Mouse (Mus musculus) neutrophil, adult 5-6 weeks (primary cell): ENCODE data around the gene Dapp1. TPM values are rescaled to one million over a fixed set of nuclear protein-coding genes. Genes with fewer than 3 reads are reported as not detected.

ENCODE experiments used
- ATAC-seq: fragments of 151-379, 151-347 bp; 2 replicates; pipeline ENCODE4 v1.8.0; 2017; ENCODE audit warnings: mild to moderate bottlenecking, moderate TSS enrichment; ENCODE audit not compliant: insufficient number of reproducible peaks, poor library complexity, low FRiP score, severe bottlenecking; ENCODE audit errors: extremely low read depth
- total RNA-seq: library from RNA; stranded (forward); fragments of 200-1000 nt; gene quantifications from 2 replicates; pipeline ENCODE4 v1.2.3, GENCODE M21; 2017

The Dapp1 gene
- total RNA-seq, 1 experiment from 2014 or later = 108 TPM

DNA sequence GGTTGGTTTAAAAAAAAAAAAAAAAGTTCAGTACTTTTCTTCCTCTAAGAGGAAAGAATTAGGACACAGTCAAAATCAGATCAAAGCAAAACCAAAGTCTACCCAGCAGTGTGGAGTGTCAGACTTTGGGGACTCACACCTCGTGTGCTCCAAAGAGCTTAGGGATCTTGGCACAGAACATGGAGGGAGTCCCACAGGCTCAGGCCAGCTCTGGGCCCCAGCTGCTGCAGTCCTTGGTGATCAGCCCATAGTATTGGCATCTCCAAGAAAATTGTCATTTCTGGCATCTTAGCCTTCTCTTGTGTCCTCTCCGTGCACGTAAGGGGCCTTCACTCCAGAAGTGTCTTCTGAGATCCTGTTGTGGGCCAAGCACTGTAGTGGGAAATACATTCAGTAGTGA, 90.3 kb downstream of the Dapp1 start:
- no peak for ATAC-seq

DNA sequence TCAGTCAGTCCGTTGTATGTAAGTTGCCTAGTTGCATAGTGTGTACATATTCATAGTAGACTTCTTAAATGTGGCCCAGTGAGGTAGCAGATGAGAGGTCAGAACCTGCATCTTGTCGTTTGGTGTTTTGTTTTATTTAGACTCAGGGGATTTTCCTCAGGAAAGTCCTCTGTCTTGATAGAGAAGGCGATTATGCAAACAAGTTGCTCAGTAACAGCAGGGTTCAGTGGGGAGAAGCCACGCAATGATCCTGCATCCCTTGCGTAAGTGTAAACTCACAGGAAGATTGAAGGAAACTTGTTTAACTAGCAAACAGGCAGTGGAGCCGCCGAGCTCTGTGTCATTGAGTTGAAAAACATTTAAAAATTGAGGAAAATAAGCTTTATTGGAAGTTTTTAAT, 93.4 kb downstream of the Dapp1 start:
- ATAC-seq = no peak

DNA sequence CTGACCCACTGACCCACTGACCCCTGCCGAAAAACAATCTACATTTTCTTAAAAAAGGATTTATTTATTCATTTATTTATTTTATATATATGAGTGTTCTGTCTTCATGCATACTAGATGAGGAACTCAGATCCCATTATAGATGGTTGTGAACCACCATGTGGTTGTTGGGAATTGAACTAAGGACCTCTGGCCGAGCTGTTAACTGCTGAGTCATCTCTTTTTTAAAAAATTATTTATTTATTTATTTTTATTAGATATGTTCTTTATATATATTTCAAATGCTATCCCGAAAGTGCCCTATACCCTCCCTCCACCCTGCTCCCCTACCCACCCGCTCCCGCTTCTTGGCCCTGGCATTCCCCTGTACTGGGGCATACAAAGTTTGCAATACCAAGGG, 100.3 kb downstream of the Dapp1 start:
- ATAC-seq = no peak

Other genes with a start within 250 kb of the Dapp1 start
- 202 and 241 TPM in 2 replicates for gene H2afz, start 117.1 kb downstream of the Dapp1 start, total RNA-seq
- gene Dnajb14, start 113.9 kb downstream of the Dapp1 start, total RNA-seq = 12.8 and 13.4 TPM in 2 replicates
- gene Lamtor3, start 63.0 kb downstream of the Dapp1 start, total RNA-seq = 89.6 and 100 TPM in 2 replicates
- gene 1110002E22Rik, start 83.5 kb upstream of the Dapp1 start, total RNA-seq = 0.12 TPM in 1 of 2 replicates, not detected in the other
- gene Gm5105, start 85.8 kb upstream of the Dapp1 start, total RNA-seq = not detected in 2 replicates
- 7.7 and 9.3 TPM in 2 replicates for gene Trmt10a, start 161.9 kb upstream of the Dapp1 start, total RNA-seq
- 3.4 and 3.8 TPM in 2 replicates for gene Mttp, start 163.4 kb upstream of the Dapp1 start, total RNA-seq
- gene 4930579F01Rik, start 212.3 kb upstream of the Dapp1 start, total RNA-seq = not detected in 2 replicates
- not detected in 2 replicates for gene Adh7, start 236.2 kb upstream of the Dapp1 start, total RNA-seq